Mouse (Mus musculus): ENCODE measurements at regions not wholly inside any gene's neighbourhood (a gene's known extent, or its start where the extent isn't known, plus 50 kb on each side); places are given as distances from the start of the nearest gene placed in this dataset.

DNA sequence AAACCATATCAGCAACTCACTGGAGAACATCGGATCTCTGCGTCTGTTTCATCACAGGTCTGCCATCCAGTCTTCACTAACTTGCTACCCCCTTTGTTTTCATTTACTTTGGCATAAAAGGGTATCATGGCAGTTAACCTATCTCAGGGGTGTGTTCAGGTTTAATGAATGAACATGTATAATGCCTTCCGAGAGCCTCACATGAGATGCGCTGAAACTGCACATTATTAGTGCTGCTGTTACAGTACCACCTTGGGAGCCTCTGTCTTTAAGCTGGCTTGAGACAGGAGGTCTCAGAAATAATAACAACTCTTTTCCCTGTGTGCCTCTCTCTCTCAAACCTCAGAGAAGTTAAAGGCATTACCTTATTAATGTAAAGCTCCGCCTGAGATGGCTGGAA is 438.2 kb upstream of the Cited2 start:
- TF ChIP-seq CTCF (IDR thresholded peaks at IDR 0.05; ENCODE audit: low read depth) (no peak), EP300 (IDR thresholded peaks at IDR 0.05; ENCODE audit: low read depth) (no peak)

Measured in liver, embryonic 14.5 days (tissue).